Mouse (Mus musculus) stomach, postnatal 0 days (tissue): Measurements from ENCODE around the gene Uggt1.

Experiments
- CTCF ChIP-seq: IDR thresholded peaks from 2 replicates; pipeline ENCODE4 v1.5.1; 2016; ENCODE audit warnings: antibody characterized with exemption, low read depth, mild to moderate bottlenecking, moderate library complexity
- EP300 ChIP-seq: optimal IDR thresholded peaks from 2 replicates; pipeline ENCODE3; 2016; ENCODE audit warnings: antibody characterized with exemption

DNA sequence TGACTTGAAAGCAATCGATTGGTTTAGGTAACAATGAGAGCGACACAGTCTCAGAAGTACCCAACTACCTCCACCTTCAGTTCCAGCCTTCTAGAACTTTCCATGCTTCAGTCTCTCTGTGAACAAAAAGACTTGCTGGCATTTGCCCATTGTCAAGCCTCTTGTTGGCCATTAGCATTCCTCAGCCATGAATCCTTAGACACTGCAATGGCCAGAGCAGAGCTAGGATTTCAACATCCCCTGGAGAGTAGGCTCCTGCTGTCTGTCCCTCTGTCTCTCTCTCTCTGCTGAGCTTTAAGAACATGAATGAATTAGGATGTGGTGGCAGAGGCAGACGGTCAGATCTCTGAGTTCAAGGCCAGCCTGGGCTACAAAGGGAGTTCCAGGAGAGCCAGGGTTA, 36.4 kb upstream of the Uggt1 start:
- TF ChIP-seq CTCF: no peak
- no peak for TF ChIP-seq EP300
